17 mouse cellular contexts compared by ENCODE assay signal in the genomic region with DNA sequence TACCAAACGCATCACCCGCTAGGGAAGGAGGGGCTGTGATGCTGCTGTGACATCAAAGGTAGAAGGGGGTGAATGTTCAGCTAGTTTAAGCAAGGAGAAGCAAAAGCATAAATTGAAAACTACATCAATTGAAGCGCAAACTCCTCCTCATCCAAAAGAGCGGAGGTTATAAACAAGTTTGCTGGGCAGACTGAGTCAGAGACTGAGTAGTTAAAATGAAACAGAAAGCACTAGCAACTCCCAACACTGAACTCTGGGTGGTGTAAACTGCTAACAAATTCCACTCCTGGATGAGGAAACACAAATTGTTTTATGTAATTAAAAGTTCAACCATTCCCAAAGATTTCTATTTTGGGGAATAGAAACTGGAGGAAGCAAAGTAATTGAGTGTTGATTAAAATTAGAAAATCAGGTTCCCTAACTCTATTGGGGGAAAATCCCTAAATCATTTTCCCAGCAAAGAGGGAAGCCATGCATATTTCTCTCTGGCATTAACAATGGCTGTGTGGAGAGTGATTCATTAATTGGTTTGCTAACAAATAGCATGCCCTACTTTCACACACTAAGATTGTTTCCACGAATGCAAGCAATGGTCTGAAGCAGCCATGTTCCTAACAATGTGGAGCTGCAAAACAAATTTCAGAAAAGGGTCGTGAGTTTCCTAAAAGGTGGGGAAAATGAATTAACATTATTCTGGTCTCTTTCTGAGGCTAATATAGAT. TPM values are rescaled to one million over a fixed set of nuclear protein-coding genes. Genes with fewer than 3 reads are reported as not detected.
DNase-seq lines count a peak whose midpoint lies in the region; ATAC-seq and TF ChIP-seq lines count a peak whose summit lies in the region.
"Had no signal": no experiment of that assay in that cellular context is flagged by ENCODE, and none has a peak within 500 bp of the region (broad histone marks: within the 10 kb centered on the region; RNA-seq: fewer than 3 reads in every experiment).

No protein-coding gene starts in this region.

- H3K36me3 ChIP-seq in midbrain, embryonic 10.5 days: no peaks in the 10 kb centered on the region
- H3K36me3 ChIP-seq: embryonic facial prominence, embryonic 12.5 days; hindbrain, embryonic 12.5 days; midbrain, embryonic 15.5 days; neural tube, embryonic 13.5 days had no signal

- no peaks in the 10 kb centered on the region for H3K27me3 ChIP-seq in midbrain, embryonic 10.5 days (ENCODE audit: low read depth, poor library complexity, severe bottlenecking)
- H3K27me3 ChIP-seq: embryonic facial prominence, embryonic 12.5 days; hindbrain, embryonic 12.5 days; midbrain, embryonic 15.5 days; neural tube, embryonic 13.5 days had no signal

- peak; percentile 90 for ATAC-seq in CD4-positive, CD25-positive, alpha-beta regulatory T cell, adult 4 months
- ATAC-seq in activated CD4-positive, CD25-positive, alpha-beta regulatory T cell, adult 4 months: peak; percentile 89
- ATAC-seq: midbrain, embryonic 15.5 days had no signal

- no peaks in the 10 kb centered on the region for H3K4me1 ChIP-seq in midbrain, embryonic 10.5 days
- H3K4me1 ChIP-seq: embryonic facial prominence, embryonic 12.5 days; hindbrain, embryonic 12.5 days; midbrain, embryonic 15.5 days; neural tube, embryonic 13.5 days had no signal

- no peaks in the 10 kb centered on the region for H3K9me3 ChIP-seq in midbrain, embryonic 10.5 days (replicated peaks)
- H3K9me3 ChIP-seq: embryonic facial prominence, embryonic 12.5 days; hindbrain, embryonic 12.5 days; midbrain, embryonic 15.5 days; neural tube, embryonic 13.5 days had no signal

- peak overlapping the region; percentile 43; the same call in 1 of the 2 replicates for H3K27ac ChIP-seq in layer of hippocampus, adult 2 months
- H3K27ac ChIP-seq in midbrain, embryonic 10.5 days (replicated peaks): no peak overlapping the region
- H3K27ac ChIP-seq: embryonic facial prominence, embryonic 12.5 days; hindbrain, embryonic 12.5 days; liver, embryonic 14.5 days; midbrain, embryonic 15.5 days; neural tube, embryonic 13.5 days had no signal

- peak; percentile 72 for TF ChIP-seq CTCF in layer of hippocampus, adult 2 months (conservative IDR thresholded peaks at IDR 0.05)

- H3K4me3 ChIP-seq in layer of hippocampus, adult 2 months: peak overlapping the region; percentile 30; the same call in 1 of the 2 replicates
- no peak overlapping the region for H3K4me3 ChIP-seq in midbrain, embryonic 10.5 days
- H3K4me3 ChIP-seq: embryonic facial prominence, embryonic 12.5 days; hindbrain, embryonic 12.5 days; midbrain, embryonic 15.5 days; neural tube, embryonic 13.5 days had no signal

- 84% methylated on average over 6 of the region's 6 CpGs for WGBS in midbrain, embryonic 10.5 days

- DNase-seq in layer of hippocampus, adult 2 months (ENCODE audit: low spot score in 2 of 2): no peak
- no peak for DNase-seq in layer of hippocampus, postnatal 10 days (ENCODE audit: low spot score in 2 of 2)
- DNase-seq in naive thymus-derived CD4-positive, alpha-beta T cell, adult 2 months (ENCODE audit: low read depth): peak; percentile 20
- no peak for DNase-seq in midbrain, embryonic 10.5 days (ENCODE audit: low spot score)
- no peak for DNase-seq in left cerebral cortex, adult 18-20 months (ENCODE audit: low spot score in 2 of 2)
- DNase-seq: cerebellum, postnatal 10 days; gastrocnemius, postnatal 25 days; kidney, adult 2 months; lung, postnatal 36 days; thymus, postnatal 36 days had no signal

RNA-seq across cellular contexts. Expression of gene Tmem243, which starts 41.0 kb away (rescaled TPM):
- 1 to 10 TPM; 8.4 to 9.0 TPM for total RNA-seq in layer of hippocampus, adult 2 months (2021)
- total RNA-seq in layer of hippocampus, postnatal 10 days (2021): 1 to 10 TPM; 6.7 to 6.8 TPM
- 10 to 100 TPM; 40.6 to 63.2 TPM for polyA plus RNA-seq in CD4-positive, CD25-positive, alpha-beta regulatory T cell, adult 4 months (2017; shearing (Covaris generic))
- 10 to 100 TPM; 34.2 to 45.0 TPM for polyA plus RNA-seq in activated CD4-positive, CD25-positive, alpha-beta regulatory T cell, adult 4 months (2017; shearing (Covaris generic))
- polyA plus RNA-seq in midbrain, embryonic 10.5 days (2016; fragmentation: Nextera tagmentation; extraction: Ambion mirVana): 24.2 and 24.6 TPM in 2 replicates
- total RNA-seq in left cerebral cortex, adult 18-20 months (2021): 10 to 100 TPM; 11.5 to 13.0 TPM
